In the genomic region with DNA sequence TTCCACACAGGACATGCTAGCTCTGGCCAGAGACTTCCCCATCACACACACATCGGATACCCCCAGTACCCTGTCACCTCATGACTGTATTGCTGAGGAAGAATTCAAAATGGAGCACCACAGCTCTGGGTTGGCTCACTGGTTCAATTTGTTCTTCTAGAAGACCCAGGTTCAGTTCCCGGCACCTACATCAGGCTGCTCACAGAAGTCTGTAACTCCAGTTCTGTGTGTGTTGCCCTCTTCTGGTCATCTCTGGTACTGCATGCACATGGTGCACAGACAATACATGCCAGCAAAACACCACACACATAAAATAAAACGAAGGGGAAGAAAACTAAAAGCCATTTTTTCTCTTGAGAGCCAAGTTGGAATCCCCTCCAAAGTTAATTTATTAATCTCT, we compare ENCODE assay signal across 15 mouse cellular contexts. TPM values are rescaled to one million over a fixed set of nuclear protein-coding genes. Genes with fewer than 3 reads are reported as not detected.
DNase-seq lines count a peak whose midpoint lies in the region; ATAC-seq and TF ChIP-seq lines count a peak whose summit lies in the region.
"Had no signal": no experiment of that assay in that cellular context is flagged by ENCODE, and none has a peak within 500 bp of the region (broad histone marks: within the 10 kb centered on the region; RNA-seq: fewer than 3 reads in every experiment).

No protein-coding gene starts in this region.

- H3K4me1 ChIP-seq in hindbrain, postnatal 0 days (ENCODE audit: insufficient read depth, low read length): no peaks in the 10 kb centered on the region
- H3K4me1 ChIP-seq in hindbrain, embryonic 10.5 days (replicated peaks): no peaks in the 10 kb centered on the region

- no peak for DNase-seq in hindbrain, postnatal 0 days (ENCODE audit: low spot score)
- no peak for DNase-seq in hindbrain, embryonic 10.5 days (ENCODE audit: low spot score)
- peak; percentile 37 for DNase-seq in thymus, postnatal 25 days
- no peak for DNase-seq in thymus, adult 18-20 months
- no peak for DNase-seq in brain, embryonic 14.5 days (ENCODE audit: low read depth)
- DNase-seq in frontal cortex, adult 2 months (ENCODE audit: extremely low spot score in 1 of 2, low spot score in 1 of 2): no peak
- no peak for DNase-seq in cerebellum, adult 8-10 months
- no peak for DNase-seq in ovary, postnatal 36 days (ENCODE audit: low spot score)
- DNase-seq: cerebellum, adult 9-10 months had no signal

- TF ChIP-seq POLR2A in brain, embryonic 14.5 days (IDR thresholded peaks at IDR 0.05; ENCODE audit: borderline replicate concordance, extremely low read depth, insufficient read depth, insufficient read length, poor library complexity, severe bottlenecking): no peak

- H3K27me3 ChIP-seq in hindbrain, postnatal 0 days (ENCODE audit: insufficient read depth, low read length): no peaks in the 10 kb centered on the region
- no peaks in the 10 kb centered on the region for H3K27me3 ChIP-seq in hindbrain, embryonic 10.5 days (ENCODE audit: insufficient read depth, poor library complexity, severe bottlenecking)
- H3K27me3 ChIP-seq: midbrain, embryonic 13.5 days had no signal

- no peaks in the 10 kb centered on the region for H3K9me3 ChIP-seq in hindbrain, postnatal 0 days (ENCODE audit: low read length)
- peaks cover 12% of the 10 kb centered on the region; the same call in 1 of the 2 replicates for H3K9me3 ChIP-seq in hindbrain, embryonic 10.5 days
- H3K9me3 ChIP-seq: midbrain, embryonic 13.5 days had no signal

- no peak overlapping the region for H3K4me3 ChIP-seq in hindbrain, postnatal 0 days (ENCODE audit: low read length)
- no peak overlapping the region for H3K4me3 ChIP-seq in hindbrain, embryonic 10.5 days
- H3K4me3 ChIP-seq: erythroblast, embryonic 14.5 days; midbrain, embryonic 13.5 days had no signal

- no peak overlapping the region for H3K4me2 ChIP-seq in hindbrain, postnatal 0 days (ENCODE audit: low read depth, low read length)
- H3K4me2 ChIP-seq: hindbrain, embryonic 14.5 days; midbrain, embryonic 13.5 days had no signal

- WGBS in hindbrain, postnatal 0 days: 87% methylated on average over 3 of the region's 3 CpGs
- WGBS in hindbrain, embryonic 10.5 days: 89% methylated on average over 3 of the region's 3 CpGs

- no peak overlapping the region for H3K27ac ChIP-seq in hindbrain, postnatal 0 days
- no peak overlapping the region for H3K27ac ChIP-seq in hindbrain, embryonic 10.5 days
- H3K27ac ChIP-seq: hindbrain, embryonic 14.5 days; midbrain, embryonic 13.5 days had no signal

- peak; percentile 58 for TF ChIP-seq CTCF in hindbrain, postnatal 0 days (IDR thresholded peaks at IDR 0.05; ENCODE audit: low read depth)
- peak; percentile 62; the same call in 1 of the 2 replicates for TF ChIP-seq CTCF in brain, embryonic 14.5 days (IDR thresholded peaks at IDR 0.05; ENCODE audit: borderline replicate concordance, extremely low read depth, insufficient read depth, insufficient read length)

- H3K36me3 ChIP-seq in hindbrain, postnatal 0 days (ENCODE audit: insufficient read depth, low read length): no peaks in the 10 kb centered on the region
- H3K36me3 ChIP-seq in hindbrain, embryonic 10.5 days: no peaks in the 10 kb centered on the region
- H3K36me3 ChIP-seq: midbrain, embryonic 13.5 days had no signal

- ATAC-seq in hindbrain, postnatal 0 days: no peak
- ATAC-seq: midbrain, embryonic 13.5 days had no signal

- no peak overlapping the region for H3K9ac ChIP-seq in hindbrain, postnatal 0 days (replicated peaks; ENCODE audit: low read length)
- H3K9ac ChIP-seq: hindbrain, embryonic 14.5 days; midbrain, embryonic 13.5 days had no signal

RNA-seq across cellular contexts. Expression of a gene that starts 6.8 kb away (rescaled TPM):
- 3.0 and 4.8 TPM in 2 replicates for total RNA-seq in hindbrain, postnatal 0 days (2014; rRNA removed)
- polyA plus RNA-seq in hindbrain, postnatal 0 days (2015; fragmentation: Nextera tagmentation; extraction: Ambion mirVana): 1.3 and 1.4 TPM in 2 replicates
- polyA plus RNA-seq in hindbrain, embryonic 10.5 days (2016; fragmentation: Nextera tagmentation; extraction: Ambion mirVana): 0.77 and 1.9 TPM in 2 replicates
- polyA plus RNA-seq in brain, embryonic 14.5 days (2012; rRNA removed): 1.4 and 2.1 TPM in 2 replicates
- 1.1 and 1.8 TPM in 2 replicates for polyA plus RNA-seq in frontal cortex, adult 2 months (2012; rRNA removed)

RNA-seq across cellular contexts. Expression of a gene that starts 12.7 kb away (rescaled TPM):
- total RNA-seq in hindbrain, postnatal 0 days (2014; rRNA removed): 423 and 447 TPM in 2 replicates
- polyA plus RNA-seq in hindbrain, postnatal 0 days (2015; fragmentation: Nextera tagmentation; extraction: Ambion mirVana): 97.9 and 101 TPM in 2 replicates
- polyA plus RNA-seq in hindbrain, embryonic 10.5 days (2016; fragmentation: Nextera tagmentation; extraction: Ambion mirVana): 12.1 and 38.6 TPM in 2 replicates
- polyA plus RNA-seq in brain, embryonic 14.5 days (2012; rRNA removed): 178 and 268 TPM in 2 replicates
- polyA plus RNA-seq in frontal cortex, adult 2 months (2012; rRNA removed): 225 and 258 TPM in 2 replicates

RNA-seq across cellular contexts. Expression of a gene that starts 17.0 kb away (rescaled TPM):
- total RNA-seq in hindbrain, postnatal 0 days (2014; rRNA removed): not detected in 2 replicates
- polyA plus RNA-seq in hindbrain, postnatal 0 days (2015; fragmentation: Nextera tagmentation; extraction: Ambion mirVana): not detected in 2 replicates
- not detected in 2 replicates for polyA plus RNA-seq in hindbrain, embryonic 10.5 days (2016; fragmentation: Nextera tagmentation; extraction: Ambion mirVana)
- 0.05 TPM in 1 of 2 replicates, not detected in the other for polyA plus RNA-seq in brain, embryonic 14.5 days (2012; rRNA removed)
- polyA plus RNA-seq in frontal cortex, adult 2 months (2012; rRNA removed): 0.68 and 0.76 TPM in 2 replicates
- polyA plus RNA-seq: erythroblast, embryonic 14.5 days; hindbrain, embryonic 14.5 days; limb, embryonic 14.5 days; midbrain, embryonic 13.5 days; stomach, embryonic 14.5 days had no signal

RNA-seq across cellular contexts. Expression of a gene that starts 37.7 kb away (rescaled TPM):
- 138 and 152 TPM in 2 replicates for total RNA-seq in hindbrain, postnatal 0 days (2014; rRNA removed)
- 219 and 222 TPM in 2 replicates for polyA plus RNA-seq in hindbrain, postnatal 0 days (2015; fragmentation: Nextera tagmentation; extraction: Ambion mirVana)
- 109 and 150 TPM in 2 replicates for polyA plus RNA-seq in hindbrain, embryonic 10.5 days (2016; fragmentation: Nextera tagmentation; extraction: Ambion mirVana)
- polyA plus RNA-seq in brain, embryonic 14.5 days (2012; rRNA removed): 269 and 420 TPM in 2 replicates
- 82.8 and 84.1 TPM in 2 replicates for polyA plus RNA-seq in frontal cortex, adult 2 months (2012; rRNA removed)

RNA-seq across cellular contexts. Expression of a gene that starts 43.1 kb away (rescaled TPM):
- total RNA-seq in hindbrain, postnatal 0 days (2014; rRNA removed): not detected in 2 replicates
- 0.19 and 0.55 TPM in 2 replicates for polyA plus RNA-seq in hindbrain, postnatal 0 days (2015; fragmentation: Nextera tagmentation; extraction: Ambion mirVana)
- polyA plus RNA-seq in hindbrain, embryonic 10.5 days (2016; fragmentation: Nextera tagmentation; extraction: Ambion mirVana): 1.1 TPM in 2 replicates
- polyA plus RNA-seq in brain, embryonic 14.5 days (2012; rRNA removed): not detected in 2 replicates
- polyA plus RNA-seq in frontal cortex, adult 2 months (2012; rRNA removed): not detected in 2 replicates
- total RNA-seq: gastrocnemius, postnatal 4 days had no signal
- polyA plus RNA-seq: erythroblast, embryonic 14.5 days had no signal
